Mouse (Mus musculus) cerebellum, postnatal 10 days (tissue): ENCODE results near the gene Cwh43.

Experiments
- DNase-seq, 2 experiments: peaks; one replicate each; pipeline ENCODE4 v3.0.0; 2021; ENCODE audit warnings: mixed read lengths in 2 of 2

The Cwh43 gene

DNA sequence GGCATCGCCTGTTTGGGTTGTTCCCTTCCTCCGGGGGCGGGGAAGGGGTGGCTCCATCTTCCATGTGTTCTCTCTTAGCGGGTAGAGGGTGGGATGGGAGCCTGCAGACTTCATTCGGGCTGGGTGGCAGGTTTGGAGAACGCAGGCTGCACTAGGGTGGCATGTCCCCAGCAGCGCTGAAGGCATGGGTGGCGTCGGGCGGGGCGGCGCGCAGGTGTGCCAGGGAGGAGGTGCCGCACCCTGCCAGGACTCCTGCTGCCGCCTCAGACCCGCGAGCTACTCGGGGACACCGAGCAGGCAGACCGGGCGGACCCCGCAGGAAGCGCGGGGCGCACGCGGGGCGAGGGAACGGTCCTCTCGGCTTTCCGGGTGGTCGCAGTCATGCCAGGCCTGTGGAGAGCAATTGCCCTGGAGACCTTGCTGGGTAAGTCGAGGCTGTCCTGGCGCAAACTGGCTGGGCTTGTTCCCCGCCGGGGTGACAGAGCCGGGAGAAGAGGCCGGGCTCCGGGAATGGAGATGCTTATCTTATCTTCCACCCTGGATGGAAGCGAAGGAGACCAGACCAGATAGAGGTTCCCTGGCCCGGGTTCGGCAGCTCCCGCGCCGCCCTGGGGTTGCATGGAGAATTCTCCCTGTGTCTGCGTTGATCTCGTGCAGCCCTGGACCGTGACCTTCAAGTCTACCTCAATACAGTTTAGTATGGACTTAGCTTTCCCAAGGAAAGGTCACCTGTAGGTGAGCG is at the start of gene Cwh43:
Gene Cwh43, plus strand, starts transcription at position 95 of the 742 bp plus-strand sequence.
- peak; percentile 25 to 36 for DNase-seq

- DNase-seq: no peak
Observed at GRCm38 (mm10) chr5:73359134-73359751, 46.6 kb upstream of the Cwh43 start.

GRCm38 (mm10) chr5:73359752-73360141 is 46.1 kb upstream of the Cwh43 start:
- DNase-seq: no peak

DNA sequence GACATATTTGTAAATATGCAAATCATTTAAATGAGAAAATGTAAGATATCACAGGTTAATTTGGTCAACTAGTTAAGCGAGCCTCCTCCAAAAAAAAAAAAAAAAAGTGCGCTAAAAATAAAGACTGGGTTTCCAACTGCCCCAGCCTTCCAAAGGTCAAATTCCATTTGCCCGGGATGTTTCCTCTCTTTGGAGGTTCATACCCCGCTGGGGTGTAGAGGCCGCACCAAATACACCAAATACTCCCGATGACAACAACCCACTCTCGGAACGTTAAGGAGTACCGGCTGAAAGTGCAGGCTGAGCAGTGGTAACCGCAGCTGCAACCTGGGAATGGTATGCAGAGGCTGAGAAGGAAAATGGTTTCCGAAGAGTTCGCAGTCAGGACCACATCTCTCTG is 45.6 kb upstream of the Cwh43 start:
- no peak for DNase-seq

- no peak for DNase-seq
Observed at GRCm38 (mm10) chr5:73362338-73362737, 43.5 kb upstream of the Cwh43 start.

DNA sequence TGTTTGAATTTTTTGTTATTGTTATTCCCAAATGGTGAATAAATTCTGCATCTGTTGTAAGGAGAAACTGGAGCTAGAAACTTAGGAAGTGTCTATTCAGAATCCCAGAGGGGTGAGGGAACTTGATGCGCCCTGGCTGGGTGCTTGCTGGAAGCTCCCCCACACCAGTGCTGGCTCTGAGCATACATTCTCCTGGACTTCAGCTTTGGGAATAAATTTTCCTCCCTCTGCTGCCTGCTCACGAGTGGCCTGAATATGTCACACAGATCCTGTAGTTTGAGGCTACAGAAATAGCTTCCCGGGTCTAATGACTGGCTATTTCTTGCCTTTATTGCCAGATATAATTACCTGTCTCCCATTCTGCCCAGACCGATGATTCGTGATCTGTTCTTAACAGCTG is 43.1 kb upstream of the Cwh43 start:
- DNase-seq: no peak

DNA sequence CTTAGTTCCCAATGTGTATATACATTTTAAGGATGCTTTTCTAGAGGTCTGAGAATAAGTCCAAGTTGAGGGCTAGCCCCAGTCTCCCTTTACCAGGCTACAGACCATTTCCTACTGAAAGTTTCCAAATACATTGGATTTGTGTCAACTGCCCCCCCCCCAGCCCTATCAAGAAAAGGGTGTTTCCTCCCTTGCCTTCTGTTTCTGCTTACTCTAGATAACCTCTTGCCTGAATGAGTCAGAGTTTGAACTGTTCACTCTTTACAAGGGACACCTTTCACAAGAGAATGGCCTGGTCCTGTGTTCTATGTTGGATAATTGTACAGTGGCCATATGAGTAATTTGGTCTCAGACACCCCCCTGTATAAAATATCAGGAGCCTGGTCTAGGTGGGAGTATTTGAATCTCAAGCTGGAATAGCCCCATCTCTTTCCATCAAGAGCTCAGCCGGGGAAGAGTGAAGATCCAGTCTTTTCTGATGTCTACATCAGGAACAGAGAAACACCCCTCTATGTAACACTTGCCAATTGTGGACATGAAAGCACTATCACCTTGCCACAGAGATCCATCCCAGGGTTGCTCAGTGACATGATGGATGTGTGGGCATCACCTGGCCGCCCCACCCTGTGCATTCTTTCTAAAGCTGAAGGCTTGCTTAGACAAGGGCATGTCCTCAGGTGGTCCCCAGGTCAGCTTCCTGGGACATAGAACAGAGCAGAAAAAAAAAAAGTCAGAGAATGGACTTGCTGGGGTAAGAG is 41.6 kb upstream of the Cwh43 start:
- DNase-seq: no peak

DNA sequence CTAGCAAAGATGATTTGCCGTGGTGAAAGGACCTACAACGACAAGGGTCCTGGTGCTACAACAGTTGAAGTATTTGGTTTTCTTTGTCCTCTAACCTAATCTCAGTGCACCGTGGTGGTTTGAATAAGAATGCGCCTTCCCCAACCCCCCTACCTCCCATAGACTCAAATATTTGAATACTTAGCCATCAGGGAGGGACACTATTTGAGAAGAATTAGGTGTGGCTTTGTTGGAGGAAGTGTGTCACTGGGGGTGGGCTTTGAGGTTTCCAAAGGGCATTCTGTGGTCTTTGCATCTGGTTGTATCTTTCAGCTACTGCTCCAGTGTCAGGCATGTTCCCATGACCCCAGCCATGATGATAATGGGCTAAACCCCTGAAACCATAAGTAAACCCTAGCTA is 38.0 kb upstream of the Cwh43 start:
- DNase-seq: no peak

DNA sequence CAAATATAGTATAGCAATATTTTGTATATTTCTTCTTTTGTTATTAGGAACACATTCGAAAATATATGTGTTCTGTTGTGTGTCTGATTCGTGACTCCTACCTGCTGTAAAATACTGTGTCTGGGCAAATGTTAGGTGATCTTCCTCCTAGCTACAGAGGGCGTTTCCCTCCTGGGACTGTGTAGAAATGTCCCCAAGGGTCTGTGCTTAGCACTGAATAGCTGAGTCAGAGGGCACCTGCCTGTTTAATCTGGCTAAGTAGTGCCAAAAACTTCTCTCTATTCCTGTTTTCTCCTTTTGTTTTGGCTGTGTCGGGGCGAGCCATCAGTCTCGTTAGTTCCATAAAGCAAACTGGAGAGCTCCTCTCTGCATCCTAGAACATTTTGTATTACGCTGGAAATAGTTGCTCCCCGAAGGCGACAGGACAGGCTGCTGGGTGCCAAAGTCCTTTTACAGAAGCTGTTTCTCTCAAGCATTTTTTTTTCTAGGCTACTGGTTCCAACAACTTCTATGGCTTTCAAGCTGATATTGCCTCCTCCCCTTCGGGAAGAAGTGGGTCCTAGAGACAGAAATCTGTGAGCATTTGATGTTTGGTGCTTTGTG is 36.9 kb upstream of the Cwh43 start:
- no peak for DNase-seq

DNA sequence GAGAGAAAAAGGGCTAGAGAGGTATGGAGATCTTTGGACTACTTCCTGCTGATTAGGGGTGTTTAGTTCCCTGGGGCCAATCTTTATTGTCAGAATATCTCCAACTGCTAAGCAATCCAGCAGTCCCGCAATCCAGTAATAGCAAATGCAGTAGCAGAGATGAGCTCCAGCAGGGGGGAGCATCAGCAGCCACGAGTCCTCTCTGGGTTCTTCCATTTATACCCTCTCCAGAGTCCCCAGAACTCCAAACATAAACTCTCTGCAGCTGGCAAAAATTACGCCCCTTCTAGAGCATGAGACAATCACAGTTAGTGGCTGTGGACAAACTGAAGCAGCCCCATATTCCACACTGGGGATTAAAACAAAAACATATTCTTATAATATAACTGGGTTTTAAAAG is 36.1 kb upstream of the Cwh43 start:
- no peak for DNase-seq

GRCm38 (mm10) chr5:73372601-73373000 is 33.3 kb upstream of the Cwh43 start:
- no peak for DNase-seq

DNA sequence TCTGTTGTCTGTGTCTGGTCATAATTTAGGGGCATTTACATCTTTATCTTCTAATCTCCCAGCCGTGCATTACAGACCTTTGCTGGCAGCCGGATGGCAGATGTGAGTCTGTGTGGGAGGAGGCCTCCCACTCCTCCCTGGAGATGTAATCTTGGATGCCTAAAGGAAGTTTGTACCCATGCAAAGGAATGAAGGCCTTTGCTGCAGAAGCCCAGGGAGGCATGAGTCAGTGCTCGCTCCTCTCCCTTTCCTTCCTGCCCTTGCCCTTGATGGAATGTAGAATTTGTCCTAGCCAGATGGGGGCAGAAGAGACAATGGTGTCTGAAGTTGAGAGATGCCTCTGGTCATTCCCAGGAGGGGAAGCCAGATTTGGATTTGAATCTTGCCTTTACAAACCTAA is 32.7 kb upstream of the Cwh43 start:
- DNase-seq: no peak

DNA sequence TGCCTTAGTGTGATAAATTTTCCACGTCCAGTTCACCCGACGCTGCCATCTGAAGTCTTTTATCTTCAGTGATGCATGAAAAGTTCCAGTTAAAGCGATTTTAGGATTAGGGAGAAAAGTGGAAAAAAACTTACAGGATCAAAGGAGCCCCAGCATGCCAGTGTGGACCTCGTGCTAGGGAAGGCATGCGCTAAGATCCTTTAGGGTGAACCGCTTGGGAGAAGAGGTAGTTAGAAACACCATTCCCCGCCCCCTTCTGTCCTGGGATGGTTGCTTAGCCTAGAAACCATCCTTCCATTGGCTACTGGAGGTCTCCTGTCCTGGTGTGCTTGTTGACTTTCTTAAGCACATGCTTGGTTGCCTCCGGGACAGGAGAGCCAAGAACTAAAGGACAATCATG is 29.8 kb upstream of the Cwh43 start:
- no peak for DNase-seq

DNA sequence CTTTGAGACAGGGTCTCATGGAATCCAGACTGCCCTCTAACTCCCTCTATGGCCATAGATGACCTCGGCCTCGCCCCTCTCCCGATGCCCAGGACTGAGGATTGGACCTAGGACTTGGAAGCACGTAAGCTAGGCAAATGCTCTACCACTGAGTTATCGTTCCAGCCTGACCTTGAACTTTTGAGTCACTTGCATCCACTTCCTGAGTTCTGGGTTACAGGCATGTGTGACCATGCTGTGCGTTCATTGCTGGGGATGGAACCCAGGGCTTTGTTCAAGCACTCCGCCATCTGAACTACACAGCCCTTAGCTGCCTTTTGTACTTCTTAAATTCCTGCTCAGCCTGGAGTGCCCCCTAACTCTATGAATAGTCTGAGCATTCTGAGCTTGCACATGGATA is 29.4 kb upstream of the Cwh43 start:
- DNase-seq: no peak

GRCm38 (mm10) chr5:73379908-73380307 is 26.0 kb upstream of the Cwh43 start:
- peak; percentile 93 to 95 for DNase-seq

GRCm38 (mm10) chr5:73380829-73381228 is 25.0 kb upstream of the Cwh43 start:
- peak in 1 of 2 experiments; percentile 25 for DNase-seq

- DNase-seq: no peak
Observed at GRCm38 (mm10) chr5:73381510-73381909, 24.4 kb upstream of the Cwh43 start.

DNA sequence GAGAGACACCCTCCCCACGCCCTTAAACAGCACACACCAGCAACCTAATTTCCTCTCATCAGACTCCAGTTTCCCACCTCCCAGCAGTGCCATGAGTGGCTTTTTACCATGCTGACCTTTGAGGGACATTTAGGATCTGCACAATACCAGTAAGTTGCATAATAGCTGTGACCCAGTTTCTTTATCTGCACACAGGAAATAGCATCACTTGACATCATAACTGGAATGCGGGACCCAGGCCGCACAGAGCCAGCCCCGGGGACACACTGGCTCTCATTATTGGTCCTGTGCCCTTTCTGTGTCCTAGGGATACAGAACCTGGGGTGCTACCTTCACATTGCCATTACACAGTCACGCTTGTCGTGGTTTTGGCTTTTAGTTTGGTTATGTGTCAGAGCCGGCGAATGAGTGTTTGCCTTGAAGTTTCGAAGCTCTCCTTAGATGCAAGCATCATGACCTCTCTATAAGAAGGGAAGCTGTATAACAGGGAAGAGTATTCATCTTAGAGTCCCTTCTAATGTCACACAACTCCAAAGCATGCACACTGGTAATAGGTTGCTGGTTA is 23.8 kb upstream of the Cwh43 start:
- DNase-seq: no peak

- DNase-seq: peak; percentile 83 to 87
Observed at GRCm38 (mm10) chr5:73382737-73383646, 22.9 kb upstream of the Cwh43 start.

DNA sequence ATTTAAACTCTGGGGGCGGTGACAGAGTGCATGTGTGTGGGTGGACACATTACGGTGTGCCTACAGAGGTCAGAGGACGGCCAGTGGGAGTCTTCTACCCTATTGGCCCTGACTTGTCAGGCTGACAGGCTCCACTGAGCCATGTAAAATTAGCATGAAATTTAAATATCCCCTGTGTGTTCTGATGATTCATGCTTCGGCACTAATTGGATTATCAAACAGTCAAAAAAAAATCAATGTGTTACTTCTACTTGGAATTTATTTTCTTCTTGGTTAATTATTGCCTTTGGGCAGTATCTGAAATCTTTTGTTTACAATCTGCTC is 22.3 kb upstream of the Cwh43 start:
- peak; percentile 42 to 56 for DNase-seq

DNA sequence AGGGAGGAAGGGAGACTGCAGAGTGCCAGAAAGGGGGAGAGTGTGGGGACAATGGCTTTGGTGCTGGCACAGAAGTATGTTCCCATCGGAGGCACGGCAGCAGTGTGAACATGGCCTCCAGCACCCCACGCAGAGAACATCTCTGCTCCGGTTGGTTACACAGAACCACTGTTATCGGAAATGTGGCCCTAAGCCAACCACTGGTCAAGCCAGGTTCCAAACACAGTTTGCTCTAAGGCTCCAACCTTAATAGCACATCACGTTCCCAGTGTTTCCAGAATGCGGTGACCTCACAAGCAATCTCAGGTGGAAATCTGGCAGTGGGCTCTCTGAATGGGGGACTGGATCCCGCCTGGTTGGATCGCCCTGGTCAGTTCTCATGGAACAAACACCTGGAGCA is 12.8 kb upstream of the Cwh43 start:
- peak; percentile 30 to 32 for DNase-seq
